Mouse (Mus musculus) liver, embryonic 13.5 days (tissue): ENCODE results near the gene Fahd2a. TPM values are rescaled to one million over a fixed set of nuclear protein-coding genes. Genes with fewer than 3 reads are reported as not detected.

ENCODE experiments used
- ATAC-seq: fragments of 200-750 bp; cut with Nextera tagmentation; 2 replicates; pipeline ENCODE4 v1.8.0; 2017; ENCODE audit warnings: low read depth, mild to moderate bottlenecking, moderate number of reproducible peaks, moderate library complexity
- DNase-seq: peaks from one replicate; pipeline ENCODE4 v3.0.0; 2022
- H3K27ac ChIP-seq: fragments of 300-500 bp; sonication (generic); 2 replicates; pipeline ENCODE4 v1.5.1; 2015; ENCODE audit warnings: moderate library complexity, mild to moderate bottlenecking, inconsistent platforms
- H3K27me3 ChIP-seq: fragments of 300-500 bp; sonication (generic); 2 replicates; pipeline ENCODE4 v1.6.1; 2015; ENCODE audit warnings: mild to moderate bottlenecking, inconsistent platforms
- H3K36me3 ChIP-seq: fragments of 300-500 bp; sonication (generic); 2 replicates; pipeline ENCODE4 v1.6.1; 2015; ENCODE audit warnings: mild to moderate bottlenecking, inconsistent platforms
- H3K4me1 ChIP-seq: fragments of 300-500 bp; sonication (generic); replicated peaks from 2 replicates; pipeline ENCODE4 v1.6.1; 2015; ENCODE audit warnings: inconsistent platforms
- H3K4me2 ChIP-seq: fragments of 300-500 bp; sonication (generic); 2 replicates; pipeline ENCODE4 v1.6.1; 2015; ENCODE audit warnings: inconsistent platforms, mild to moderate bottlenecking, moderate library complexity
- H3K4me3 ChIP-seq: fragments of 300-500 bp; sonication (generic); replicated peaks from 2 replicates; pipeline ENCODE4 v1.5.1; 2015; ENCODE audit warnings: mild to moderate bottlenecking, inconsistent platforms
- H3K9ac ChIP-seq: fragments of 300-500 bp; sonication (generic); 2 replicates; pipeline ENCODE4 v1.6.1; 2015; ENCODE audit warnings: mild to moderate bottlenecking, inconsistent platforms
- H3K9me3 ChIP-seq: fragments of 300-500 bp; sonication (generic); replicated peaks from 2 replicates; pipeline ENCODE4 v1.6.1; 2016; ENCODE audit warnings: inconsistent platforms
- WGBS: fragments of 180-500 bp; shearing (Covaris S2); methylation state at CpG from one replicate; pipeline ENCODE4 v1.1.7; 2015; ENCODE audit not compliant: insufficient replicate concordance; 5-methylcytosine and 5-hydroxymethylcytosine counted together
- polyA plus RNA-seq: library from polyadenylated mRNA; unstranded; fragments of >200 nt; fragmentation: Nextera tagmentation; extraction: Ambion mirVana; gene quantifications from 2 replicates; pipeline ENCODE4 v1.2.1, GENCODE M21; 2015

The Fahd2a gene
- polyA plus RNA-seq: 14.3 and 15.5 TPM in 2 replicates

DNA sequence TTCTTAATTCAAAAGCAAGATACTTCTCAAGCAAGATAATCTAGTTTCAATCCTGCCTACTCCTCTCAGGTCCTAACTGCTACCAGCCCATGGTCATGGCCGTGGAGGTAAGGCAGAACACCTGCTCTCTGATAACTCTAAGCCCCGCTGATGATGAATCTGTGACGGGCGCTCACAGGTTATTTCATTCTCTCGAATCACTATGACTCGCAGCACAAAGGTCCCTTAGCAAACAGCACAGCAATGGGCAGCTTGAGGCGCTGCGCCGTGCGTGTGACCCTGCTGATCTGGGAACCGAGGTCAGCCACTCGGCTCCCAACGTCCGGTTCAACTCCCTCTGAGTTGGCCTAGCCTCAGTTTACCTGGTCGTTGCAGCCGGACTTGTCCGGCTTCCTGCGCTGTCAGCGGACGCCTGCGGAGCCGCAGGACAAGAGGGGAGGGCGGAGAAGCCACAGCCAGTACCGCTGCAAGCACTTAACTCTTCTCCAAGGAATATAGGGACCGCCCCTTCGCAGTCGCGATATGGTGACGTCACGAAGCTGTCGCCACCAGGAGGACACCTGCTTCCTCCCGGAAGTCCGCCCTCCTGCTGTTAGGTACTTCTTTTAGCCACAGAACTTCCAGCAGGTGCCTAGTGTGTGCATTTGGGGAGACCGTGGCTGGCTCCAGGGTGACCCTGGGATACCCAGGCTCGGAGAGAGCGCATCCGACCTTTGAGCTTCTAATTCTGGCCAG, at the start of gene Fahd2a:
TSS of gene Fahd2a (minus strand) at position 511 of the 735 bp plus-strand sequence.
- Histone ChIP-seq H3K9ac (peak within 1 kb of the TSS; percentile 85), H3K4me2 (peak within 1 kb of the TSS; percentile 76), H3K9me3 (no peaks in the 10 kb centered on the region), H3K4me1 (peaks cover 45% of the 10 kb centered on the region), H3K4me3 (peak within 1 kb of the TSS; percentile 76), H3K27me3 (no peaks in the 10 kb centered on the region), H3K36me3 (peaks cover 7% of the 10 kb centered on the region; the same call in 1 of the 2 replicates), H3K27ac (peak within 1 kb of the TSS; percentile 66)
- ATAC-seq (peak; percentile 93), DNase-seq (peak; percentile 87)
- WGBS: 3% methylated on average over 37 of the region's 37 CpGs

DNA sequence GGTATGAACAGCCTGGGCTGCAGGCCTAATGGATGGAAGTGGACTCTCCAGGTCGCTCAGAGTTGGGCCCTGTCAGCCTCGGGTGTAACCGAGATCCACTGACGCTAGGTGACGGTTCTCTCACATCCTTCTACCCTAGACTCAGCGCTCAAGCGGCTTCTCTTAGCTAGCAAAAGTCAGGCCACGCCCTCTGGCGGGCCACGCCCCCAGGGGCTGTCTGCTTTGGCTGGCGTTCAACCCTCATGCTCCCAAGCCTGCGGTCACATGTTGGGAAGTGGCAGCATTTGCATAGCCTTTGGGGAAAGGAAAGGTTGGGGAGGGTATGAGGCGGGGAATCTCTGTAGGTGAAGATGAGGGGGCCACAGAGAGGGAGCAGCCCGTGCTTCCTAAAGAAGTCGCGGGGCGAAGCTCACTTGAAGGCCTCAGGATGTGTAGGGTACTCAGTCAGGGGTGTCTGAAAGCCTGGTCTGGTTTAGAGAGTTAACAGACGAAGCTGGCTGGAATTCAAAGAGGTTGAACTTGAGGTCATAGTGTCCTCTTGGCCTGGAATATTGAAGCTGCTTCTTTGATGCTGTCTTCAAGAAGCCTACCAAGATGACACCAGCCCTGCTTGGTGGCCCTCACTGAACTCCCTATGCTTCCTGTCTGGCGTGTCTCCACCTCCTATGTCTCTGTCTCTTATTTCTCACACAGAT, 40.3 kb upstream of the Fahd2a start:
- 0 out of 2 replicates have a peak, but pooled peaks have one; percentile 31 for ATAC-seq
- H3K36me3 ChIP-seq: no peaks in the 10 kb centered on the region

DNA sequence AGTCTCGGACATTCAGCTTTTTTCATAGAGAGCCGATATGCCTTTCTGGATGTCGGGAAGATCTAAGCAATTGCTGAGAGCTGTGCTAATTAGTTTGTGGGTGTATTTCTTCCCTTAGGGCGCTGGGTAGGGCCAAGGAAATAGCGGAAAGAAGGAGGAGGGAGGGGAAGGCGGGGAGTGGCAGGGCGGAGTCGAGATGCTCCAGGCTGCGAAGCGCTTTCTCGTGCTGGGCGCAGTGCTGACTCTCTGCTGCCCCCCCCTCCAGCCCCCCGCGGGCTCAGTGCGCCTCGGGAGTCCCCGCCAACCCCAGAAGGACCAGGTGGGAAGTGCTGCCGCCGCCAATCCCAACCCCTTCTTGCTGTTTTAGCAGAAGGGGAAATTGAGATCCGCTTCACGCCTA, 38.6 kb upstream of the Fahd2a start:
- H3K4me3 ChIP-seq: peak overlapping the region; percentile 47
- peaks cover 81% of the 10 kb centered on the region for H3K27me3 ChIP-seq
- ATAC-seq (no peak), DNase-seq (no peak)
- peaks cover 15% of the 10 kb centered on the region for H3K4me1 ChIP-seq
- H3K9me3 ChIP-seq: no peaks in the 10 kb centered on the region
- no peak overlapping the region for H3K9ac ChIP-seq
- WGBS: 1% methylated on average over 21 of the region's 21 CpGs
- no peaks in the 10 kb centered on the region for H3K36me3 ChIP-seq
- no peak overlapping the region for H3K27ac ChIP-seq
- peak overlapping the region; percentile 61 for H3K4me2 ChIP-seq

More for the DNA sequence above, 40.3 kb upstream of the Fahd2a start:
- Histone ChIP-seq H3K4me3 (peak overlapping the region; percentile 27; the same call in 1 of the 2 replicates), H3K9ac (no peak overlapping the region), H3K27me3 (peaks cover 70% of the 10 kb centered on the region), H3K4me2 (peak overlapping the region; percentile 39), H3K27ac (no peak overlapping the region), H3K9me3 (no peaks in the 10 kb centered on the region), H3K4me1 (peaks cover 15% of the 10 kb centered on the region)
- WGBS: 8% methylated on average over 19 of the region's 19 CpGs
- peak; percentile 27 for DNase-seq

DNA sequence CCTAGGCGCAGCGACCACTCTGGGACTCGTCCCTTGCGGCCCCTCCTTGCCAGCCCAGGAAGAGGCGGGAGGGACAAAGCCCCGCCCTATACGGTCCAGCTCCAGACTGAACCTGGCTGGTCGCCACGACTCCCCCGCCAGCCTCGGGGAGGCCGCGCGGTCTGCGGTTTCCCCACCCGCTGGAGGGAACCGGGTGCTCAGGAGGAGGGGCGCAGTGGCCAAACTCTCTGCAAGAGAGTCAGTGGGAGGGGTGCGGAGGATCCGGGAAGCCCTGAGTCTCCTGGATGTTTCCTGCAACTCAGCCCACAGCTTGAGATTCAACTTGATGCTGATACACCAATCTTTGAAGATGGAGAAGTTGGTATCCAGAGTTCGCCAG, 38.2 kb upstream of the Fahd2a start:
- peak overlapping the region; percentile 47 for H3K4me3 ChIP-seq
- peaks cover 81% of the 10 kb centered on the region for H3K27me3 ChIP-seq
- H3K27ac ChIP-seq: no peak overlapping the region
- ATAC-seq (peak; percentile 38; the same call in 1 of the 2 replicates), DNase-seq (no peak)
- no peak overlapping the region for H3K9ac ChIP-seq
- no peaks in the 10 kb centered on the region for H3K36me3 ChIP-seq
- peaks cover 15% of the 10 kb centered on the region for H3K4me1 ChIP-seq
- no peaks in the 10 kb centered on the region for H3K9me3 ChIP-seq
- WGBS: under 1% methylated on average over 21 of the region's 21 CpGs
- H3K4me2 ChIP-seq: peak overlapping the region; percentile 61

DNA sequence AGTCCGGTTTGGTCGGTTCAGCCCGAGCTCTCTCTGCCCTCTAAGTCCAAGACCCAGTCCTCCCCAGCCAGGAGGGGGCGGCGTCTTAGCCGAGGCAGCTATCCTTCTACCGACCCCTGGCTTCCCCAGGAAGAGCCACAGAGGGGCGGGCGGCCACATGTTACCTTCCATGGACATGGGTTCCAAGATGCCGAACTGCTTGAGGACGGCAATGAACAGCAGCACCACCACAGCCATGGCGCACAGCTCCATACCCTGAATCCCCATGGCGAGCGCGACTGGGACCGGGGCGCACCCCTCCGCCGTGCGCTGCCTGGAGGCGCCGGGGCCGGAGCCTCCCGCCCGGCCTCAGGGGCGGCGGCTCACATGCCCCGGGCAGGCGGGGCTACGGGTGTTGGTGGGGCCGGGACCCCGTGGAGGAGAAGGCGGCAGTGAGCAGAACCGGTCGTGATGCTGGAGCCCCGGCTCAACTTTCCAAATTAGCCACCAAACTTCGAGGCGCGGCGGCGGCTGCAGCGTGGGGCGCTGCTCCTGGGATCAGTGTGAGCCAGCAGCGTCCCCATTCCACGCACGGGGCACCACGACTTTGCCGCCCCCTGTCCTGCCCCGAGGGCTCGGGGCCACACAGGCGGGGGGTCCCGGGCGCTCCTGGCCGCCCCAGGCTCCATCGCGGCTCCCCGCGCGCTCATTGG, 37.6 kb upstream of the Fahd2a start:
- H3K9me3 ChIP-seq: no peaks in the 10 kb centered on the region
- H3K4me1 ChIP-seq: peaks cover 15% of the 10 kb centered on the region
- H3K4me3 ChIP-seq: peak overlapping the region; percentile 47
- H3K9ac ChIP-seq: no peak overlapping the region
- H3K4me2 ChIP-seq: peak overlapping the region; percentile 61
- H3K27ac ChIP-seq: no peak overlapping the region
- under 1% methylated on average over 59 of the region's 59 CpGs for WGBS
- DNase-seq (no peak), ATAC-seq (no peak)
- H3K27me3 ChIP-seq: peaks cover 81% of the 10 kb centered on the region
- no peaks in the 10 kb centered on the region for H3K36me3 ChIP-seq

DNA sequence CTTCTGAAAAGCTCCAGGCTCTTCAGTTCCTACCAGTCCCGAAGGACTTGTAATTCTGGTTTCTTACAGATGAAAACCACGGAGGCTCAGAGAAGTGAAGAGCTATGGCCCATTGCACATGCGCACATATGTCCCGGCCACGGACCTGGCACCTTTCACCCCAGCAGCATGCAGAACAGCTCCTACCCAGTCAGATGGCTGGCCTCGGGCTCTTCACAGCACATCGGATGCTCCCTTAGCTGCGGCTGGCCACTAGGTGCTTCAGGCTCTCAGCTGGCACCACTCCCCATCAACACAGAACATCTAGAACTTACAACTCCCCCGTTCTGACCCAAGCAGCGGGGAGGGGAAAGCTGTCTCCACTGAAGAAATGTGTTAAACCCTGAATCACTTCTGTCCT, 35.4 kb upstream of the Fahd2a start:
- Histone ChIP-seq H3K4me3 (no peak overlapping the region), H3K36me3 (no peaks in the 10 kb centered on the region), H3K9me3 (no peaks in the 10 kb centered on the region), H3K9ac (no peak overlapping the region), H3K27me3 (peaks cover 62% of the 10 kb centered on the region), H3K27ac (no peak overlapping the region), H3K4me1 (peaks cover 15% of the 10 kb centered on the region), H3K4me2 (no peak overlapping the region)
- no peak for ATAC-seq
- 56% methylated on average over 10 of the region's 10 CpGs for WGBS
- DNase-seq: no peak

DNA sequence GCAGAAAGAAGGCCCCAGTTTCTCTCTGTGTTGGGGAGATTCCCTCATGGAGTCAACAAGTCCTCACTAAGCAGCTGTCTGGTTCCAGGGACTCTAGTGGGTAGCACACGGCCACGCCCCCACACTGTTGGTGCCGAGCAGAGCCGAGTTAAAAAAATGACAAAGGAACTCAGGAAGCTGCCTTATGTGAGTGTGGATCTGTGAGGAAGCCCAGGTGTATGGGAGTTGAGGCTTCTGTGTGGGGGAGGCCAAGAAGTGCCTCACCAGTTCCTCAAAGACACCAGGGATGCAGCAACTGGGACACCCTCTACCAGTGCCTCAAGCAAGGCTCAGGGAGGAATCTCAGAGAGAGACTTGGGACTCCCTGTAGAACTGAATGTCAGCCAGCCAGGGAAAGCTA, 34.8 kb upstream of the Fahd2a start:
- Histone ChIP-seq H3K4me2 (no peak overlapping the region), H3K36me3 (no peaks in the 10 kb centered on the region), H3K27me3 (peaks cover 57% of the 10 kb centered on the region), H3K27ac (no peak overlapping the region), H3K4me1 (peaks cover 13% of the 10 kb centered on the region), H3K9ac (no peak overlapping the region), H3K9me3 (no peaks in the 10 kb centered on the region), H3K4me3 (no peak overlapping the region)
- DNase-seq (no peak), ATAC-seq (no peak)
- WGBS: 61% methylated on average over 4 of the region's 4 CpGs

DNA sequence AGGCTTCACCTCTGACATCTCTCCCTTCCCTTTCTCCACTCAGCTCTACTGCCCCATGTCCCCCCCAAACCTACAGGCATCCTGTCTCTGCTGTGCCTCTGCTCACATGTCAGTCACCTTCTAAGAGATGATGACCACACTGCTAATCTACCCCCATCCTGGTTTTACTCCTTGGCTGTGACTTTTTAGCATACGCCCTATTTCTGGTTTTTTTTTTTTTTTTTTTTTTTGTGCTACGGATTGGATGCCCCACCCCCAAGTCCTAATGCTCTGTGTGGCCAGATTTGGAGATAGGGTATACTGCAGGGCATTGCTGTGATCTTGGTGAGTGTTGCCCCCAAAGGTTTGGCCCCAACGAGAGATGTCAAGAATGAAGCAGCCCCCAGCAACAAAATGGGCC, 27.9 kb upstream of the Fahd2a start:
- H3K9me3 ChIP-seq: no peaks in the 10 kb centered on the region
- H3K4me1 ChIP-seq: no peaks in the 10 kb centered on the region
- no peak overlapping the region for H3K4me3 ChIP-seq
- H3K4me2 ChIP-seq: no peak overlapping the region
- no peak overlapping the region for H3K27ac ChIP-seq
- H3K27me3 ChIP-seq: no peaks in the 10 kb centered on the region
- 35% methylated on average over 3 of the region's 3 CpGs for WGBS
- H3K9ac ChIP-seq: no peak overlapping the region
- no peaks in the 10 kb centered on the region for H3K36me3 ChIP-seq
- DNase-seq: no peak
- ATAC-seq: no peak

DNA sequence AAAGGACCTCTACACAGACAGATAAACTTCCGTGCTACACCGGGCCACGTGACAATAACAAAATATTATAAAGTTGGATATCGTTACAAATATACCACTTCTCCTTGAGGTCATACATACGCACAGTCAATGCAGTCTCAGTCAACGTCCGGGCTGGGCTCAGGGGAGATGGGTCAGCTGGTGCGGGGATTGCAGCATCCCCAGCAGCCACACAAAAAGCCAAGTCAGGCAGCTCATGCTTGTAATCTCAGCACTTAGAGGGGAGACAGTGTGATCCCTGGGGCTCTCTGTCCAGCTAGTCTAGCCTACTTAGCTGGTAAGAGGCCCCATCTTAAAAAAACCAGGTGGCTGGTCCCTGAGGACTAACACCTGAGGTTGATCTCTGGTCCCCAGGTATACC, 26.9 kb upstream of the Fahd2a start:
- H3K4me3 ChIP-seq: no peak overlapping the region
- H3K27ac ChIP-seq: no peak overlapping the region
- no peak overlapping the region for H3K9ac ChIP-seq
- no peaks in the 10 kb centered on the region for H3K4me1 ChIP-seq
- no peak overlapping the region for H3K4me2 ChIP-seq
- H3K36me3 ChIP-seq: no peaks in the 10 kb centered on the region
- 78% methylated on average over 8 of the region's 8 CpGs for WGBS
- no peak for DNase-seq
- H3K27me3 ChIP-seq: no peaks in the 10 kb centered on the region
- no peaks in the 10 kb centered on the region for H3K9me3 ChIP-seq
- no peak for ATAC-seq

DNA sequence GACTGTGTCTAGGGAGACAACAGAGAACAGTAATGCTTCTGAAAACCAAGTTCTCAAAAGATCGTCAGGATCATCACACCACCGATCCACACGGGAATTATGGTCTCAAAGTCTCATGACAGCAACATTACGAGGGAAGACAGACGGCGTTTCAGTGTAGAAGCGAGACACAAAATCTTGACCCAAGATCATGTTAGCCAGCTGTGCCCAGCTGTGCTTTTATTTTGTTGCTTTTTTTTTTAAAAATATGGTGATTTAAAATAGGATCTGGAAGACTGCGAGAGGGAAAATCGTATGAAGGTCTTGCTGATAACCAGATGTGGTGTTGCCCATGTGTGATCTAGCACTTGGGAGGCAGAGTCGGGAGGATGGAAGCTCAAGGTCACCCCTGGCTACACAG, 26.3 kb upstream of the Fahd2a start:
- 80% methylated on average over 10 of the region's 10 CpGs for WGBS
- no peak overlapping the region for H3K27ac ChIP-seq
- no peak for ATAC-seq

DNA sequence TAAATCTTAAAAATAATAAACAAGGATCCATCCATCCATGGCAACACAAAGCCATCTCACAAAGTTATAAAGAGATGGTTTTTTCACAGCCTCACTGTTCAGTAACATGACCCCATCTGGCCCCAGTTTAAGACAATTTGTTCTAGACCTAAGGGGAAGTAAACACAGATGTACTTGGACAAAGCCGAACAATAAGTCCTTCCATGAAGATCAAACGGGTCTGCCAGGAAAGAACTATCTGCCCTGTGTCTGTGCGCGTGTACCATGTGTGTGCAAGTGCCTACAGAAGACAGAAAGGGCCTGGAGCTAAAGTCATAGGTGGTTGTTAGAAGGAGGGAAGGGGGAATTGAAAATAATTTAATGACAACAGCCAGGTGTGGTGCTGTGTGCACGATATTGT, 25.8 kb upstream of the Fahd2a start:
- WGBS: 73% methylated on average over 5 of the region's 5 CpGs
- Histone ChIP-seq H3K9ac (no peak overlapping the region), H3K9me3 (no peaks in the 10 kb centered on the region), H3K36me3 (no peaks in the 10 kb centered on the region), H3K4me3 (no peak overlapping the region), H3K27me3 (no peaks in the 10 kb centered on the region), H3K4me2 (no peak overlapping the region), H3K27ac (no peak overlapping the region), H3K4me1 (no peaks in the 10 kb centered on the region)
- ATAC-seq (no peak), DNase-seq (no peak)

More for the DNA sequence above, 26.3 kb upstream of the Fahd2a start:
- Histone ChIP-seq H3K4me2 (no peak overlapping the region), H3K9me3 (no peaks in the 10 kb centered on the region), H3K9ac (no peak overlapping the region), H3K4me1 (no peaks in the 10 kb centered on the region), H3K4me3 (no peak overlapping the region), H3K36me3 (no peaks in the 10 kb centered on the region), H3K27me3 (no peaks in the 10 kb centered on the region)
- no peak for DNase-seq
